Mouse (Mus musculus) CH12.LX (cell line): Measurements from ENCODE around the gene Thap7. TPM values are rescaled to one million over a fixed set of nuclear protein-coding genes. Genes with fewer than 3 reads are reported as not detected.

Experiments
- DNase-seq: peaks from one replicate; pipeline ENCODE4 v3.0.0-alpha.2; 2013; ENCODE audit errors: extremely low read depth
- H3K27ac ChIP-seq: 2 replicates; pipeline ENCODE4 v1.5.1; 2012; ENCODE audit warnings: low read depth, mild to moderate bottlenecking, control low read depth, moderate library complexity; ENCODE audit not compliant: insufficient read depth
- H3K27me3 ChIP-seq: replicated peaks from 2 replicates; pipeline ENCODE3; 2012; ENCODE audit warnings: inconsistent platforms
- H3K36me3 ChIP-seq, 2 experiments: replicated peaks in 1 of 2; 2 replicates each; pipeline versions ENCODE3 to v1.6.1; 2012; ENCODE audit warnings: inconsistent platforms in 1 of 2, low read length in 1 of 2, mild to moderate bottlenecking in 1 of 2, mixed read lengths in 1 of 2, moderate library complexity in 1 of 2; ENCODE audit not compliant: control insufficient read depth in 1 of 2, insufficient read depth in 1 of 2
- H3K4me1 ChIP-seq, 2 experiments: 2 replicates each; pipeline ENCODE4 v1.6.1; 2012; ENCODE audit warnings: inconsistent platforms in 1 of 2, moderate library complexity in 1 of 2; ENCODE audit not compliant: insufficient read depth in 2 of 2, control insufficient read depth in 1 of 2
- H3K4me2 ChIP-seq: 2 replicates; pipeline ENCODE4 v1.6.1; 2012; ENCODE audit warnings: low read depth, mild to moderate bottlenecking, control low read depth; ENCODE audit not compliant: poor library complexity, insufficient read depth, severe bottlenecking
- H3K4me3 ChIP-seq, 3 experiments: fragments of 150-350 bp in 1 of 3; sonication (generic) in 1 of 3; replicated peaks in 1 of 3; 2 replicates each; pipeline versions ENCODE3 to v1.5.1; 2011 to 2012; ENCODE audit warnings: low read depth in 2 of 3, low read length in 2 of 3, mild to moderate bottlenecking in 2 of 3, moderate library complexity in 2 of 3, control low read depth in 1 of 3, improper control_type of control experiment in 1 of 3, inconsistent platforms in 1 of 3, mixed read lengths in 1 of 3; ENCODE audit not compliant: poor library complexity in 1 of 3
- H3K79me2 ChIP-seq: replicated peaks from 2 replicates; pipeline ENCODE4 v1.6.1; 2012; ENCODE audit warnings: mild to moderate bottlenecking, moderate library complexity; ENCODE audit not compliant: control insufficient read depth, poor library complexity, insufficient read depth, severe bottlenecking; ENCODE audit errors: extremely low read depth
- H3K9ac ChIP-seq: 2 replicates; pipeline ENCODE4 v1.6.1; 2012; ENCODE audit warnings: low read depth, mild to moderate bottlenecking, control low read depth, moderate library complexity; ENCODE audit not compliant: insufficient read depth
- H3K9me3 ChIP-seq: replicated peaks from 2 replicates; pipeline ENCODE3; 2012; ENCODE audit warnings: low read length, inconsistent platforms, mixed read lengths
- CHD1 ChIP-seq: IDR thresholded peaks from 2 replicates; pipeline ENCODE4 v1.6.1; 2012; ENCODE audit warnings: low read depth, low read length, improper control_type of control experiment, inconsistent platforms
- E2F4 ChIP-seq: IDR thresholded peaks from 2 replicates; pipeline ENCODE4 v1.6.1; 2011; ENCODE audit warnings: low read depth, low read length, improper control_type of control experiment; ENCODE audit not compliant: insufficient replicate concordance
- EP300 ChIP-seq: IDR thresholded peaks from 2 replicates; pipeline ENCODE4 v1.6.1; 2011; ENCODE audit warnings: low read length, improper control_type of control experiment
- HCFC1 ChIP-seq: IDR thresholded peaks from 2 replicates; pipeline ENCODE4 v1.6.1; 2012; ENCODE audit warnings: low read depth, mild to moderate bottlenecking, inconsistent platforms, low read length, improper control_type of control experiment
- JUN ChIP-seq: IDR thresholded peaks from 2 replicates; pipeline ENCODE4 v1.6.1; 2011; ENCODE audit warnings: low read depth, mild to moderate bottlenecking, low read length, improper control_type of control experiment, moderate library complexity; ENCODE audit not compliant: insufficient read depth
- JUND ChIP-seq: conservative IDR thresholded peaks from 2 replicates; pipeline ENCODE4 v1.6.1; 2011; ENCODE audit warnings: low read depth, low read length, improper control_type of control experiment
- MYC ChIP-seq: IDR thresholded peaks from 2 replicates; pipeline ENCODE4 v1.6.1; 2011; ENCODE audit warnings: low read depth, mild to moderate bottlenecking, improper control_type of control experiment, low read length
- NELFE ChIP-seq: IDR thresholded peaks from 2 replicates; pipeline ENCODE4 v1.6.1; 2011; ENCODE audit warnings: low read depth, low read length, improper control_type of control experiment
- RCOR1 ChIP-seq: conservative IDR thresholded peaks from 2 replicates; pipeline ENCODE4 v1.6.1; 2012; ENCODE audit warnings: low read depth, mild to moderate bottlenecking, inconsistent platforms, low read length, improper control_type of control experiment
- SIN3A ChIP-seq: IDR thresholded peaks from 2 replicates; pipeline ENCODE4 v1.6.1; 2012; ENCODE audit warnings: low read length, improper control_type of control experiment, inconsistent platforms
- TBP ChIP-seq: conservative IDR thresholded peaks from 2 replicates; pipeline ENCODE4 v1.6.1; 2011; ENCODE audit warnings: low read depth, low read length, improper control_type of control experiment
- TCF12 ChIP-seq: IDR thresholded peaks from 2 replicates; pipeline ENCODE4 v1.6.1; 2014; ENCODE audit warnings: low read depth, mild to moderate bottlenecking, inconsistent platforms, low read length, improper control_type of control experiment
- ZKSCAN1 ChIP-seq: IDR thresholded peaks from 2 replicates; pipeline ENCODE4 v1.6.1; 2012; ENCODE audit warnings: low read depth, inconsistent platforms, low read length, improper control_type of control experiment, borderline replicate concordance
- ZMIZ1 ChIP-seq: IDR thresholded peaks from 2 replicates; pipeline ENCODE4 v1.6.1; 2012; ENCODE audit warnings: low read depth, mild to moderate bottlenecking, inconsistent platforms, low read length, improper control_type of control experiment
- ZNF384 ChIP-seq: IDR thresholded peaks from 2 replicates; pipeline ENCODE4 v1.6.1; 2012; ENCODE audit warnings: low read depth, low read length, improper control_type of control experiment, inconsistent platforms
- dilution Hi-C: fragments of 300-500 bp; cut with MboI; formaldehyde crosslinking; loops from 2 replicates; pipeline ENCODE4 v1.14.3; 2020; ENCODE audit warnings: low sequenced_read_pairs; ENCODE audit not compliant: extremely low pct_unique_long_range_greater_than_20kb, extremely low pct_ligation_motif_present
- in situ Hi-C: fragments of 300-500 bp; cut with MboI; formaldehyde crosslinking; loops from 3 replicates; pipeline ENCODE4 v1.14.3; 2019; ENCODE audit warnings: low sequenced_read_pairs, low pct_ligation_motif_present, low pct_unique_long_range_greater_than_20kb, mixed read lengths
- polyA plus RNA-seq: library from polyadenylated mRNA; unstranded; fragments of >175 nt; gene quantifications from 2 replicates; pipeline ENCODE4 v1.2.1, GENCODE M21; 2012; ENCODE audit warnings: low read depth; ENCODE audit not compliant: insufficient read length
- total RNA-seq, 2 experiments: library from RNA; depleted of rRNA; stranded (reverse); fragments of 300-350 nt in 1 of 2; fragments of >200 nt in 1 of 2; gene quantifications; 2 replicates each; pipeline ENCODE4 v1.2.3; 2012 to 2014

Thap7 gene
- total and polyA plus RNA-seq, 3 experiments: 64.3 to 83.3 (median 79.4) TPM

- dilution Hi-C loops: no loop called here
- peaks cover 0 to 23% of the 10 kb centered on the region in 2 experiments; a peak in 2 of 4 replicates for H3K4me1 ChIP-seq
- H3K9me3 ChIP-seq: no peaks in the 10 kb centered on the region
- no peaks in the 10 kb centered on the region for H3K27me3 ChIP-seq
- no peak overlapping the region for H3K4me3 ChIP-seq
- in situ Hi-C loops: no loop called here
- H3K4me2 ChIP-seq: no peak overlapping the region
- peaks cover 58% of the 10 kb centered on the region for H3K79me2 ChIP-seq
- DNase-seq: no peak
- H3K9ac ChIP-seq: no peak overlapping the region
- no peak overlapping the region for H3K27ac ChIP-seq
- H3K36me3 ChIP-seq: peaks cover 29 to 88% of the 10 kb centered on the region in 2 experiments
- TF ChIP-seq E2F4: no peak
- no peak for TF ChIP-seq HCFC1
- TF ChIP-seq JUN: no peak
- no peak for TF ChIP-seq JUND
- TF ChIP-seq NELFE: no peak
- TF ChIP-seq ZNF384: no peak
- TF ChIP-seq ZKSCAN1: no peak
- no peak for TF ChIP-seq CHD1
- TF ChIP-seq EP300: no peak
- TF ChIP-seq TCF12: no peak
- no peak for TF ChIP-seq ZMIZ1
- no peak for TF ChIP-seq TBP
- no peak for TF ChIP-seq MYC
- TF ChIP-seq SIN3A: no peak
- TF ChIP-seq RCOR1: no peak
These were observed 52.5 kb downstream of the Thap7 start for GRCm38 (mm10) chr16:17478331-17478943.

Other genes with a start within 250 kb of the Thap7 start
- 5.8 and 6.8 TPM in 2 replicates for gene Serpind1, start 199.8 kb downstream of the Thap7 start, total RNA-seq (2012; rRNA removed)
- 14.4 and 15.6 TPM in 2 replicates for gene Serpind1, start 199.8 kb downstream of the Thap7 start, total RNA-seq (2014; rRNA removed)
- 13.1 and 13.9 TPM in 2 replicates for gene Serpind1, start 199.8 kb downstream of the Thap7 start, polyA plus RNA-seq
- 21.6 and 23.7 TPM in 2 replicates for gene Snap29, start 125.2 kb downstream of the Thap7 start, total RNA-seq (2012; rRNA removed)
- 37.4 and 38.2 TPM in 2 replicates for gene Snap29, start 125.2 kb downstream of the Thap7 start, total RNA-seq (2014; rRNA removed)
- 47.0 and 47.2 TPM in 2 replicates for gene Snap29, start 125.2 kb downstream of the Thap7 start, polyA plus RNA-seq
- 79.4 and 88.4 TPM in 2 replicates for gene Pi4ka, start 124.8 kb downstream of the Thap7 start, total RNA-seq (2012; rRNA removed)
- gene Pi4ka, start 124.8 kb downstream of the Thap7 start, total RNA-seq (2014; rRNA removed): 33.2 and 40.5 TPM in 2 replicates
- gene Pi4ka, start 124.8 kb downstream of the Thap7 start, polyA plus RNA-seq: 97.2 and 149 TPM in 2 replicates
- gene Crkl, start 79.1 kb downstream of the Thap7 start, total RNA-seq (2012; rRNA removed): 21.6 and 23.5 TPM in 2 replicates
- 14.5 and 16.9 TPM in 2 replicates for gene Crkl, start 79.1 kb downstream of the Thap7 start, total RNA-seq (2014; rRNA removed)
- gene Crkl, start 79.1 kb downstream of the Thap7 start, polyA plus RNA-seq: 27.3 and 35.6 TPM in 2 replicates
- gene Aifm3, start 41.5 kb downstream of the Thap7 start, total RNA-seq (2012; rRNA removed): 0.08 TPM in 1 of 2 replicates, not detected in the other
- not detected in 2 replicates for gene Aifm3, start 41.5 kb downstream of the Thap7 start, total RNA-seq (2014; rRNA removed)
- not detected in 2 replicates for gene Aifm3, start 41.5 kb downstream of the Thap7 start, polyA plus RNA-seq
- 111 and 138 TPM in 2 replicates for gene Lztr1, start 22.4 kb downstream of the Thap7 start, total RNA-seq (2012; rRNA removed)
- 98.4 and 110 TPM in 2 replicates for gene Lztr1, start 22.4 kb downstream of the Thap7 start, total RNA-seq (2014; rRNA removed)
- 78.0 and 111 TPM in 2 replicates for gene Lztr1, start 22.4 kb downstream of the Thap7 start, polyA plus RNA-seq
- not detected in 2 replicates for gene Lrrc74b, start 30.1 kb upstream of the Thap7 start, total RNA-seq (2012; rRNA removed)
- not detected in 2 replicates for gene Lrrc74b, start 30.1 kb upstream of the Thap7 start, total RNA-seq (2014; rRNA removed)
- gene Lrrc74b, start 30.1 kb upstream of the Thap7 start, polyA plus RNA-seq: 0.17 TPM in 1 of 2 replicates, not detected in the other
- gene P2rx6, start 30.7 kb upstream of the Thap7 start, total RNA-seq (2012; rRNA removed): not detected in 2 replicates
- not detected in 2 replicates for gene P2rx6, start 30.7 kb upstream of the Thap7 start, total RNA-seq (2014; rRNA removed)
- gene P2rx6, start 30.7 kb upstream of the Thap7 start, polyA plus RNA-seq: not detected in 2 replicates
- 0.34 and 1.3 TPM in 2 replicates for gene Slc7a4, start 52.1 kb upstream of the Thap7 start, total RNA-seq (2012; rRNA removed)
- gene Slc7a4, start 52.1 kb upstream of the Thap7 start, total RNA-seq (2014; rRNA removed): not detected in 2 replicates
- gene Slc7a4, start 52.1 kb upstream of the Thap7 start, polyA plus RNA-seq: not detected in 2 replicates
- 38.6 and 55.5 TPM in 2 replicates for gene Smpd4, start 88.2 kb upstream of the Thap7 start, total RNA-seq (2012; rRNA removed)
- gene Smpd4, start 88.2 kb upstream of the Thap7 start, total RNA-seq (2014; rRNA removed): 55.5 and 65.9 TPM in 2 replicates
- gene Smpd4, start 88.2 kb upstream of the Thap7 start, polyA plus RNA-seq: 66.5 and 97.1 TPM in 2 replicates
- 0.42 TPM in 1 of 2 replicates, not detected in the other for gene Ccdc74a, start 115.3 kb upstream of the Thap7 start, total RNA-seq (2012; rRNA removed)
- 0.45 TPM in 1 of 2 replicates, not detected in the other for gene Ccdc74a, start 115.3 kb upstream of the Thap7 start, total RNA-seq (2014; rRNA removed)
- 1.5 and 2.0 TPM in 2 replicates for gene Ccdc74a, start 115.3 kb upstream of the Thap7 start, polyA plus RNA-seq
- gene Med15, start 201.8 kb upstream of the Thap7 start, total RNA-seq (2012; rRNA removed): 40.1 and 42.6 TPM in 2 replicates
- gene Med15, start 201.8 kb upstream of the Thap7 start, total RNA-seq (2014; rRNA removed): 17.2 and 20.1 TPM in 2 replicates
- gene Med15, start 201.8 kb upstream of the Thap7 start, polyA plus RNA-seq: 65.2 and 78.1 TPM in 2 replicates
- gene Klhl22, start 228.5 kb upstream of the Thap7 start, total RNA-seq (2012; rRNA removed): not detected in 2 replicates
- not detected in 2 replicates for gene Klhl22, start 228.5 kb upstream of the Thap7 start, total RNA-seq (2014; rRNA removed)
- not detected in 2 replicates for gene Klhl22, start 228.5 kb upstream of the Thap7 start, polyA plus RNA-seq